Mouse (Mus musculus): ENCODE measurements around the gene Idh1. TPM values are rescaled to one million over a fixed set of nuclear protein-coding genes. Genes with fewer than 3 reads are reported as not detected.
A peak's percentile ranks its signal among the peaks of the same experiment; 100 is the strongest.
"Not testable (repeated sequence)": the region's sequence is repeated elsewhere in the genome, so short reads cannot be mapped to it uniquely, and the experiment has no call there.

Idh1 gene
- polyA plus RNA-seq (2015; fragmentation: Nextera tagmentation; extraction: Ambion mirVana), result 159 and 161 TPM in 2 replicates

GRCm38 (mm10) chr1:65186287-65187073, at the start of gene Idh1, which contains the start of gene Pikfyve:
Gene Idh1 (minus strand): TSS chr1:65186500.
Gene Pikfyve (plus strand): TSS chr1:65186683.
- WGBS, result under 1% methylated on average over 67 of the region's 71 CpGs
- H3K4me3 ChIP-seq (replicated peaks), result peak within 1 kb of the TSS; percentile 91
- peaks cover 5% of the 10 kb centered on the region; the same call in 1 of the 2 replicates for H3K4me1 ChIP-seq
- H3K27ac ChIP-seq, result peak within 1 kb of the TSS; percentile 90
- H3K36me3 ChIP-seq, result no peaks in the 10 kb centered on the region
- peak within 1 kb of the TSS; percentile 76 for H3K9ac ChIP-seq
- peak within 1 kb of the TSS; percentile 80 for H3K4me2 ChIP-seq
- peak; percentile 99 for ATAC-seq (ENCODE audit: insufficient read depth, low FRiP score, low read depth)
- H3K9me3 ChIP-seq, result no peaks in the 10 kb centered on the region
- no peaks in the 10 kb centered on the region for H3K27me3 ChIP-seq (replicated peaks)

GRCm38 (mm10) chr1:65230566-65230965, 44.3 kb upstream of the Idh1 start:
- H3K27ac ChIP-seq, result no peak overlapping the region
- no peaks in the 10 kb centered on the region for H3K4me1 ChIP-seq
- 85% methylated on average over 1 of the region's 1 CpGs for WGBS
- 0 out of 2 replicates have a peak, but pooled peaks cover 4% of the 10 kb centered on the region for H3K36me3 ChIP-seq
- ATAC-seq (ENCODE audit: insufficient read depth, low FRiP score, low read depth), result no peak
- H3K27me3 ChIP-seq (replicated peaks), result no peaks in the 10 kb centered on the region
- H3K9me3 ChIP-seq, result no peaks in the 10 kb centered on the region
- H3K9ac ChIP-seq, result no peak overlapping the region
- H3K4me2 ChIP-seq, result no peak overlapping the region
- no peak overlapping the region for H3K4me3 ChIP-seq (replicated peaks)

GRCm38 (mm10) chr1:65229768-65230167, 43.5 kb upstream of the Idh1 start:
- H3K9me3 ChIP-seq; H3K4me3 ChIP-seq (replicated peaks); H3K27me3 ChIP-seq (replicated peaks); ATAC-seq (ENCODE audit: insufficient read depth, low FRiP score, low read depth); H3K9ac ChIP-seq; H3K27ac ChIP-seq; H3K36me3 ChIP-seq; H3K4me2 ChIP-seq; H3K4me1 ChIP-seq: not testable (repeated sequence)
- 87% methylated on average over 3 of the region's 3 CpGs for WGBS

- H3K4me1 ChIP-seq, result no peaks in the 10 kb centered on the region
- no peaks in the 10 kb centered on the region for H3K27me3 ChIP-seq (replicated peaks)
- no peak overlapping the region for H3K4me3 ChIP-seq (replicated peaks)
- no peaks in the 10 kb centered on the region for H3K9me3 ChIP-seq
- no peak overlapping the region for H3K27ac ChIP-seq
- 0 out of 2 replicates have a peak, but pooled peaks cover 5% of the 10 kb centered on the region for H3K36me3 ChIP-seq
- H3K4me2 ChIP-seq, result no peak overlapping the region
- ATAC-seq (ENCODE audit: insufficient read depth, low FRiP score, low read depth), result no peak
- 92% methylated on average over 2 of the region's 2 CpGs for WGBS
- no peak overlapping the region for H3K9ac ChIP-seq
Observed at GRCm38 (mm10) chr1:65227681-65228080, 41.4 kb upstream of the Idh1 start.

- ATAC-seq (ENCODE audit: insufficient read depth, low FRiP score, low read depth), result no peak
- no peak overlapping the region for H3K27ac ChIP-seq
- no peaks in the 10 kb centered on the region for H3K27me3 ChIP-seq (replicated peaks)
- WGBS, result 92% methylated on average over 2 of the region's 2 CpGs
- H3K36me3 ChIP-seq, result peaks cover 11% of the 10 kb centered on the region
- no peak overlapping the region for H3K4me3 ChIP-seq (replicated peaks)
- no peaks in the 10 kb centered on the region for H3K9me3 ChIP-seq
- no peak overlapping the region for H3K9ac ChIP-seq
- no peak overlapping the region for H3K4me2 ChIP-seq
- H3K4me1 ChIP-seq, result no peaks in the 10 kb centered on the region
Observed at GRCm38 (mm10) chr1:65223654-65224053, 37.4 kb upstream of the Idh1 start.

- Histone ChIP-seq H3K4me1 (no peaks in the 10 kb centered on the region), H3K36me3 (peaks cover 5% of the 10 kb centered on the region), H3K9ac (no peak overlapping the region), H3K27me3 (replicated peaks) (no peaks in the 10 kb centered on the region), H3K4me3 (replicated peaks) (no peak overlapping the region), H3K4me2 (no peak overlapping the region), H3K27ac (no peak overlapping the region), H3K9me3 (no peaks in the 10 kb centered on the region)
- 93% methylated on average over 1 of the region's 1 CpGs for WGBS
- no peak for ATAC-seq (ENCODE audit: insufficient read depth, low FRiP score, low read depth)
Observed at GRCm38 (mm10) chr1:65217972-65218371, 31.7 kb upstream of the Idh1 start.

GRCm38 (mm10) chr1:65217567-65217966, 31.3 kb upstream of the Idh1 start:
- H3K4me2 ChIP-seq, result no peak overlapping the region
- H3K27me3 ChIP-seq (replicated peaks), result no peaks in the 10 kb centered on the region
- H3K27ac ChIP-seq, result no peak overlapping the region
- no peak for ATAC-seq (ENCODE audit: insufficient read depth, low FRiP score, low read depth)
- 81% methylated on average over 2 of the region's 2 CpGs for WGBS
- H3K4me3 ChIP-seq (replicated peaks), result no peak overlapping the region
- H3K4me1 ChIP-seq, result no peaks in the 10 kb centered on the region
- peaks cover 5% of the 10 kb centered on the region for H3K36me3 ChIP-seq
- H3K9ac ChIP-seq, result no peak overlapping the region
- H3K9me3 ChIP-seq, result no peaks in the 10 kb centered on the region

GRCm38 (mm10) chr1:65213214-65213613, 26.9 kb upstream of the Idh1 start:
- Histone ChIP-seq H3K27me3 (replicated peaks) (no peaks in the 10 kb centered on the region), H3K4me3 (replicated peaks) (no peak overlapping the region), H3K4me2 (no peak overlapping the region), H3K36me3 (peaks cover 7% of the 10 kb centered on the region; the same call in 1 of the 2 replicates), H3K4me1 (no peaks in the 10 kb centered on the region), H3K27ac (no peak overlapping the region), H3K9ac (no peak overlapping the region), H3K9me3 (no peaks in the 10 kb centered on the region)
- no peak for ATAC-seq (ENCODE audit: insufficient read depth, low FRiP score, low read depth)
- 88% methylated on average over 2 of the region's 2 CpGs for WGBS

- ATAC-seq (ENCODE audit: insufficient read depth, low FRiP score, low read depth), result no peak
- Histone ChIP-seq H3K4me3 (replicated peaks) (no peak overlapping the region), H3K36me3 (peaks cover 20% of the 10 kb centered on the region), H3K27ac (no peak overlapping the region), H3K4me1 (no peaks in the 10 kb centered on the region), H3K4me2 (no peak overlapping the region), H3K9me3 (no peaks in the 10 kb centered on the region), H3K27me3 (replicated peaks) (no peaks in the 10 kb centered on the region), H3K9ac (no peak overlapping the region)
- WGBS, result 81% methylated on average over 1 of the region's 1 CpGs
Observed at GRCm38 (mm10) chr1:65204299-65204698, 18.0 kb upstream of the Idh1 start.

- Histone ChIP-seq H3K9me3 (no peaks in the 10 kb centered on the region), H3K4me1 (no peaks in the 10 kb centered on the region), H3K4me2 (no peak overlapping the region), H3K36me3 (no peaks in the 10 kb centered on the region), H3K27ac (no peak overlapping the region), H3K27me3 (replicated peaks) (no peaks in the 10 kb centered on the region), H3K9ac (no peak overlapping the region), H3K4me3 (replicated peaks) (no peak overlapping the region)
- ATAC-seq (ENCODE audit: insufficient read depth, low FRiP score, low read depth), result no peak
- 93% methylated on average over 2 of the region's 2 CpGs for WGBS
Observed at GRCm38 (mm10) chr1:65198861-65199260, 12.6 kb upstream of the Idh1 start.

- ATAC-seq (ENCODE audit: insufficient read depth, low FRiP score, low read depth), result no peak
- H3K9ac ChIP-seq, result no peak overlapping the region
- H3K27me3 ChIP-seq (replicated peaks), result no peaks in the 10 kb centered on the region
- H3K4me2 ChIP-seq, result no peak overlapping the region
- 87% methylated on average over 2 of the region's 2 CpGs for WGBS
- no peaks in the 10 kb centered on the region for H3K36me3 ChIP-seq
- H3K4me3 ChIP-seq (replicated peaks), result no peak overlapping the region
- no peaks in the 10 kb centered on the region for H3K9me3 ChIP-seq
- H3K4me1 ChIP-seq, result no peaks in the 10 kb centered on the region
- no peak overlapping the region for H3K27ac ChIP-seq
Observed at GRCm38 (mm10) chr1:65198425-65198824, 12.1 kb upstream of the Idh1 start.

GRCm38 (mm10) chr1:65193226-65193625, 6.9 kb upstream of the Idh1 start:
- 0 out of 2 replicates have a peak, but pooled peaks cover 8% of the 10 kb centered on the region for H3K36me3 ChIP-seq
- no peak overlapping the region for H3K4me3 ChIP-seq (replicated peaks)
- no peak overlapping the region for H3K4me2 ChIP-seq
- no peaks in the 10 kb centered on the region for H3K4me1 ChIP-seq
- H3K9me3 ChIP-seq, result no peaks in the 10 kb centered on the region
- H3K27me3 ChIP-seq (replicated peaks), result no peaks in the 10 kb centered on the region
- H3K9ac ChIP-seq, result no peak overlapping the region
- no peak for ATAC-seq (ENCODE audit: insufficient read depth, low FRiP score, low read depth)
- no peak overlapping the region for H3K27ac ChIP-seq
- WGBS, result 95% methylated on average over 2 of the region's 2 CpGs
